Mouse (Mus musculus) limb, embryonic 13.5 days (tissue): Measurements from ENCODE around the gene Vps37c. TPM values are rescaled to one million over a fixed set of nuclear protein-coding genes. Genes with fewer than 3 reads are reported as not detected.
A peak's percentile ranks its signal among the peaks of the same experiment; 100 is the strongest.

Source experiments
- ATAC-seq: fragments of 200-750 bp; cut with Nextera tagmentation; 2 replicates; pipeline ENCODE4 v1.8.0; 2017; ENCODE audit warnings: low read depth, moderate number of reproducible peaks, moderate TSS enrichment; ENCODE audit not compliant: low FRiP score
- H3K27ac ChIP-seq: fragments of 300-500 bp; sonication (generic); 2 replicates; pipeline ENCODE4 v1.5.1; 2015; ENCODE audit warnings: inconsistent platforms, mild to moderate bottlenecking, moderate library complexity
- H3K27me3 ChIP-seq: fragments of 300-500 bp; sonication (generic); 2 replicates; pipeline ENCODE4 v1.6.1; 2015; ENCODE audit warnings: mild to moderate bottlenecking, inconsistent platforms
- H3K36me3 ChIP-seq: fragments of 300-500 bp; sonication (generic); 2 replicates; pipeline ENCODE4 v1.6.1; 2015; ENCODE audit warnings: inconsistent platforms, mild to moderate bottlenecking, moderate library complexity
- H3K4me1 ChIP-seq: fragments of 300-500 bp; sonication (generic); 2 replicates; pipeline ENCODE4 v1.6.1; 2015; ENCODE audit warnings: inconsistent platforms
- H3K4me2 ChIP-seq: fragments of 300-500 bp; sonication (generic); replicated peaks from 2 replicates; pipeline ENCODE4 v1.6.1; 2015; ENCODE audit warnings: inconsistent platforms, mild to moderate bottlenecking, moderate library complexity
- H3K4me3 ChIP-seq: fragments of 300-500 bp; sonication (generic); 2 replicates; pipeline ENCODE4 v1.5.1; 2015; ENCODE audit warnings: moderate library complexity, mild to moderate bottlenecking, inconsistent platforms
- H3K9ac ChIP-seq: fragments of 300-500 bp; sonication (generic); 2 replicates; pipeline ENCODE4 v1.6.1; 2015; ENCODE audit warnings: mild to moderate bottlenecking, inconsistent platforms
- H3K9me3 ChIP-seq: fragments of 300-500 bp; sonication (generic); 2 replicates; pipeline ENCODE4 v1.6.1; 2016; ENCODE audit warnings: inconsistent platforms
- WGBS: fragments of 180-500 bp; shearing (Covaris S2); methylation state at CpG from one replicate; pipeline ENCODE4 v1.1.7; 2015; 5-methylcytosine and 5-hydroxymethylcytosine counted together
- polyA plus RNA-seq: library from polyadenylated mRNA; unstranded; fragments of >200 nt; fragmentation: Nextera tagmentation; extraction: Ambion mirVana; gene quantifications from 2 replicates; pipeline ENCODE4 v1.2.1, GENCODE M21; 2015

The Vps37c gene
- polyA plus RNA-seq, 1 experiment from 2014 or later, result 40.9 TPM

GRCm38 (mm10) chr19:10665499-10665898 lies 23.0 kb upstream of the Vps37c start:
- peak; percentile 60 for ATAC-seq
- 16% methylated on average over 2 of the region's 2 CpGs for WGBS

GRCm38 (mm10) chr19:10671319-10671718 lies 17.2 kb upstream of the Vps37c start:
- H3K4me2 ChIP-seq, result no peak overlapping the region
- no peak overlapping the region for H3K27ac ChIP-seq
- H3K36me3 ChIP-seq, result no peaks in the 10 kb centered on the region
- no peaks in the 10 kb centered on the region for H3K27me3 ChIP-seq
- no peak overlapping the region for H3K9ac ChIP-seq
- H3K4me1 ChIP-seq, result no peaks in the 10 kb centered on the region
- H3K9me3 ChIP-seq, result no peaks in the 10 kb centered on the region
- no peak for ATAC-seq
- H3K4me3 ChIP-seq, result no peak overlapping the region
- 81% methylated on average over 4 of the region's 4 CpGs for WGBS

More at GRCm38 (mm10) chr19:10665499-10665898, 23.0 kb upstream of the Vps37c start:
- H3K4me1 ChIP-seq, result no peaks in the 10 kb centered on the region
- no peaks in the 10 kb centered on the region for H3K27me3 ChIP-seq
- H3K27ac ChIP-seq, result no peak overlapping the region
- H3K36me3 ChIP-seq, result no peaks in the 10 kb centered on the region
- H3K9ac ChIP-seq, result no peak overlapping the region
- H3K4me2 ChIP-seq, result no peak overlapping the region
- H3K9me3 ChIP-seq, result no peaks in the 10 kb centered on the region
- no peak overlapping the region for H3K4me3 ChIP-seq

GRCm38 (mm10) chr19:10671854-10672417 lies 16.6 kb upstream of the Vps37c start:
- H3K4me3 ChIP-seq, result no peak overlapping the region
- H3K9me3 ChIP-seq, result no peaks in the 10 kb centered on the region
- no peaks in the 10 kb centered on the region for H3K27me3 ChIP-seq
- WGBS, result 43% methylated on average over 9 of the region's 9 CpGs
- H3K4me2 ChIP-seq, result no peak overlapping the region
- H3K27ac ChIP-seq, result no peak overlapping the region
- no peaks in the 10 kb centered on the region for H3K36me3 ChIP-seq
- no peak overlapping the region for H3K9ac ChIP-seq
- no peak for ATAC-seq
- H3K4me1 ChIP-seq, result no peaks in the 10 kb centered on the region

- H3K4me1 ChIP-seq, result no peaks in the 10 kb centered on the region
- peak; percentile 57; the same call in 1 of the 2 replicates for ATAC-seq
- no peak overlapping the region for H3K4me3 ChIP-seq
- no peak overlapping the region for H3K27ac ChIP-seq
- no peaks in the 10 kb centered on the region for H3K36me3 ChIP-seq
- 32% methylated on average over 1 of the region's 1 CpGs for WGBS
- no peak overlapping the region for H3K9ac ChIP-seq
- no peak overlapping the region for H3K4me2 ChIP-seq
- H3K27me3 ChIP-seq, result no peaks in the 10 kb centered on the region
- no peaks in the 10 kb centered on the region for H3K9me3 ChIP-seq
These were observed 15.3 kb upstream of the Vps37c start for GRCm38 (mm10) chr19:10673275-10673674.

GRCm38 (mm10) chr19:10676656-10677055 lies 11.9 kb upstream of the Vps37c start:
- Histone ChIP-seq H3K4me3 (no peak overlapping the region), H3K27me3 (no peaks in the 10 kb centered on the region), H3K27ac (no peak overlapping the region), H3K9ac (no peak overlapping the region), H3K36me3 (no peaks in the 10 kb centered on the region), H3K9me3 (no peaks in the 10 kb centered on the region), H3K4me2 (no peak overlapping the region), H3K4me1 (peaks cover 5% of the 10 kb centered on the region)
- 83% methylated on average over 16 of the region's 16 CpGs for WGBS
- ATAC-seq, result no peak

GRCm38 (mm10) chr19:10677915-10678771 lies 10.4 kb upstream of the Vps37c start, which contains the start of gene Pga5:
Pga5 (minus strand) TSS chr19:10678071.
- 39% methylated on average over 6 of the region's 6 CpGs for WGBS
- no peak within 1 kb of the TSS for H3K27ac ChIP-seq
- no peaks in the 10 kb centered on the region for H3K9me3 ChIP-seq
- no peak within 1 kb of the TSS for H3K4me2 ChIP-seq
- H3K36me3 ChIP-seq, result no peaks in the 10 kb centered on the region
- no peak within 1 kb of the TSS for H3K4me3 ChIP-seq
- no peak within 1 kb of the TSS for H3K9ac ChIP-seq
- H3K27me3 ChIP-seq, result no peaks in the 10 kb centered on the region
- H3K4me1 ChIP-seq, result peaks cover 5% of the 10 kb centered on the region
- peak; percentile 34; the same call in 1 of the 2 replicates for ATAC-seq

GRCm38 (mm10) chr19:10678772-10679067 lies 9.8 kb upstream of the Vps37c start:
- WGBS, result 56% methylated on average over 1 of the region's 1 CpGs
- Histone ChIP-seq H3K36me3 (no peaks in the 10 kb centered on the region), H3K4me1 (peaks cover 5% of the 10 kb centered on the region), H3K4me3 (no peak overlapping the region), H3K9ac (no peak overlapping the region), H3K27me3 (no peaks in the 10 kb centered on the region), H3K9me3 (no peaks in the 10 kb centered on the region), H3K4me2 (no peak overlapping the region), H3K27ac (no peak overlapping the region)
- ATAC-seq, result peak; percentile 39; the same call in 1 of the 2 replicates

- peaks cover 5% of the 10 kb centered on the region for H3K4me1 ChIP-seq
- WGBS, result 66% methylated on average over 4 of the region's 4 CpGs
- ATAC-seq, result no peak
These were observed 7.0 kb upstream of the Vps37c start for GRCm38 (mm10) chr19:10681571-10681970.

GRCm38 (mm10) chr19:10685081-10685480 lies 3.5 kb upstream of the Vps37c start:
- Histone ChIP-seq H3K4me1 (peaks cover 17% of the 10 kb centered on the region), H3K4me2 (no peak overlapping the region), H3K9me3 (no peaks in the 10 kb centered on the region), H3K36me3 (no peaks in the 10 kb centered on the region), H3K27me3 (no peaks in the 10 kb centered on the region), H3K9ac (no peak overlapping the region), H3K27ac (no peak overlapping the region), H3K4me3 (no peak overlapping the region)
- 85% methylated on average over 9 of the region's 9 CpGs for WGBS
- ATAC-seq, result no peak

More at GRCm38 (mm10) chr19:10681571-10681970, 7.0 kb upstream of the Vps37c start:
- Histone ChIP-seq H3K4me3 (no peak overlapping the region), H3K4me2 (no peak overlapping the region), H3K27me3 (no peaks in the 10 kb centered on the region), H3K9ac (no peak overlapping the region), H3K9me3 (no peaks in the 10 kb centered on the region), H3K36me3 (no peaks in the 10 kb centered on the region), H3K27ac (no peak overlapping the region)

GRCm38 (mm10) chr19:10685727-10686126 lies 2.8 kb upstream of the Vps37c start:
- no peak overlapping the region for H3K4me2 ChIP-seq
- 85% methylated on average over 2 of the region's 2 CpGs for WGBS
- no peak for ATAC-seq
- no peak overlapping the region for H3K27ac ChIP-seq
- no peak overlapping the region for H3K4me3 ChIP-seq
- peaks cover 23% of the 10 kb centered on the region for H3K4me1 ChIP-seq
- no peak overlapping the region for H3K9ac ChIP-seq
- H3K9me3 ChIP-seq, result no peaks in the 10 kb centered on the region
- no peaks in the 10 kb centered on the region for H3K27me3 ChIP-seq
- H3K36me3 ChIP-seq, result no peaks in the 10 kb centered on the region

GRCm38 (mm10) chr19:10689470-10690166 lies 1.1 kb downstream of the Vps37c start:
- Histone ChIP-seq H3K9me3 (no peaks in the 10 kb centered on the region), H3K9ac (peak overlapping the region; percentile 85), H3K27me3 (no peaks in the 10 kb centered on the region), H3K4me2 (peak overlapping the region; percentile 83), H3K27ac (peak overlapping the region; percentile 95), H3K36me3 (no peaks in the 10 kb centered on the region), H3K4me3 (peak overlapping the region; percentile 79), H3K4me1 (peaks cover 30% of the 10 kb centered on the region)
- ATAC-seq, result no peak
- 48% methylated on average over 5 of the region's 5 CpGs for WGBS

GRCm38 (mm10) chr19:10690336-10690735 lies 1.8 kb downstream of the Vps37c start:
- no peaks in the 10 kb centered on the region for H3K36me3 ChIP-seq
- H3K4me3 ChIP-seq, result peak overlapping the region; percentile 79
- H3K9ac ChIP-seq, result 0 out of 2 replicates have a peak overlapping the region, but pooled peaks have one; percentile 85
- H3K27ac ChIP-seq, result no peak overlapping the region; the same call in 1 of the 2 replicates
- H3K9me3 ChIP-seq, result no peaks in the 10 kb centered on the region
- H3K4me2 ChIP-seq, result peak overlapping the region; percentile 83
- peaks cover 33% of the 10 kb centered on the region for H3K4me1 ChIP-seq
- ATAC-seq, result no peak
- H3K27me3 ChIP-seq, result no peaks in the 10 kb centered on the region
- WGBS, result 83% methylated on average over 3 of the region's 3 CpGs
